Mouse (Mus musculus) kidney, postnatal 10 days (tissue): ENCODE data around the gene Stard3nl.

ENCODE experiments used
- DNase-seq: peaks from one replicate; pipeline ENCODE4 v3.0.0; 2021; ENCODE audit warnings: mixed read lengths

Gene Stard3nl

GRCm38 (mm10) chr13:19395688-19396354 is at the start of gene Stard3nl:
TSS of gene Stard3nl (minus strand) at chr13:19395795.
- DNase-seq = peak; percentile 99

GRCm38 (mm10) chr13:19438040-19438439 is 42.4 kb upstream of the Stard3nl start:
- no peak for DNase-seq

- no peak for DNase-seq
Measured at GRCm38 (mm10) chr13:19429812-19430370, 34.3 kb upstream of the Stard3nl start.

- no peak for DNase-seq
Measured at GRCm38 (mm10) chr13:19428076-19428475, 32.5 kb upstream of the Stard3nl start.

- no peak for DNase-seq
Measured at GRCm38 (mm10) chr13:19424563-19424962, 29.0 kb upstream of the Stard3nl start.

- DNase-seq = no peak
Measured at GRCm38 (mm10) chr13:19422521-19422920, 26.9 kb upstream of the Stard3nl start.

- no peak for DNase-seq
Measured at GRCm38 (mm10) chr13:19417885-19418521, 22.4 kb upstream of the Stard3nl start.

GRCm38 (mm10) chr13:19415894-19416531 is 20.4 kb upstream of the Stard3nl start:
- DNase-seq = no peak

- DNase-seq = no peak
Measured at GRCm38 (mm10) chr13:19415337-19415736, 19.7 kb upstream of the Stard3nl start.

GRCm38 (mm10) chr13:19412334-19412939 is 16.8 kb upstream of the Stard3nl start:
- no peak for DNase-seq

- no peak for DNase-seq
Measured at GRCm38 (mm10) chr13:19411886-19412285, 16.3 kb upstream of the Stard3nl start.

GRCm38 (mm10) chr13:19410694-19411093 is 15.1 kb upstream of the Stard3nl start:
- no peak for DNase-seq

GRCm38 (mm10) chr13:19407953-19408352 is 12.4 kb upstream of the Stard3nl start:
- no peak for DNase-seq

- DNase-seq = no peak
Measured at GRCm38 (mm10) chr13:19404623-19405022, 9.0 kb upstream of the Stard3nl start.

- no peak for DNase-seq
Measured at GRCm38 (mm10) chr13:19394798-19395687, 552 bp downstream of the Stard3nl start.

GRCm38 (mm10) chr13:19394171-19394570 is 1.4 kb downstream of the Stard3nl start:
- peak; percentile 30 for DNase-seq

- no peak for DNase-seq
Measured at GRCm38 (mm10) chr13:19393731-19394130, 1.9 kb downstream of the Stard3nl start.

- no peak for DNase-seq
Measured at GRCm38 (mm10) chr13:19391608-19392007, 4.0 kb downstream of the Stard3nl start.

GRCm38 (mm10) chr13:19390296-19390695 is 5.3 kb downstream of the Stard3nl start:
- DNase-seq = no peak

- no peak for DNase-seq
Measured at GRCm38 (mm10) chr13:19389896-19390295, 5.7 kb downstream of the Stard3nl start.

GRCm38 (mm10) chr13:19389434-19389833 is 6.2 kb downstream of the Stard3nl start:
- no peak for DNase-seq

GRCm38 (mm10) chr13:19385226-19385625 is 10.4 kb downstream of the Stard3nl start:
- DNase-seq = no peak
